Mouse (Mus musculus) spleen, adult 2 months (tissue): ENCODE data around the gene Dnaaf1.

Experiments
- CTCF ChIP-seq: fragments of 200-500 bp; IDR thresholded peaks from 2 replicates; pipeline ENCODE4 v1.5.1; 2011; ENCODE audit warnings: mild to moderate bottlenecking, inconsistent platforms; ENCODE audit not compliant: insufficient read depth, insufficient read length, insufficient replicate concordance; ENCODE audit errors: extremely low read depth
- POLR2A ChIP-seq: fragments of 200-500 bp; IDR thresholded peaks from 2 replicates; pipeline ENCODE4 v1.6.1; 2011; ENCODE audit warnings: low read depth, low read length, inconsistent platforms

GRCm38 (mm10) chr8:119627199-119627598 is 52.2 kb downstream of the Dnaaf1 start:
- TF ChIP-seq CTCF (no peak), POLR2A (no peak)
